Mouse (Mus musculus) small intestine, adult 2 months (tissue): ENCODE data around the gene Fate1.

Experiments used
- CTCF ChIP-seq: fragments of 200-500 bp; IDR thresholded peaks from 2 replicates; pipeline ENCODE4 v1.5.1; 2012; ENCODE audit warnings: low read depth, mild to moderate bottlenecking, control low read depth, inconsistent platforms, low read length, moderate library complexity, mixed read lengths; ENCODE audit not compliant: insufficient replicate concordance, insufficient read length; ENCODE audit errors: extremely low read depth
- POLR2A ChIP-seq: fragments of 200-500 bp; IDR thresholded peaks from 2 replicates; pipeline ENCODE4 v1.6.1; 2012; ENCODE audit warnings: low read depth, mild to moderate bottlenecking, control low read depth, inconsistent platforms, low read length, moderate library complexity

- no peak for TF ChIP-seq CTCF
- TF ChIP-seq POLR2A: no peak
These were observed 4.6 kb upstream of the Fate1 start for GRCm38 (mm10) chrX:71968216-71968615.
